Mouse (Mus musculus) small intestine, adult 2 months (tissue): Measurements from ENCODE around the gene Commd1.

Source experiments
- CTCF ChIP-seq: fragments of 200-500 bp; IDR thresholded peaks from 2 replicates; pipeline ENCODE4 v1.5.1; 2012; ENCODE audit warnings: low read depth, mild to moderate bottlenecking, control low read depth, inconsistent platforms, low read length, moderate library complexity, mixed read lengths; ENCODE audit not compliant: insufficient replicate concordance, insufficient read length; ENCODE audit errors: extremely low read depth
- POLR2A ChIP-seq: fragments of 200-500 bp; IDR thresholded peaks from 2 replicates; pipeline ENCODE4 v1.6.1; 2012; ENCODE audit warnings: low read depth, mild to moderate bottlenecking, control low read depth, inconsistent platforms, low read length, moderate library complexity

GRCm38 (mm10) chr11:22891242-22891641 is 90.9 kb downstream of the Commd1 start:
- no peak for TF ChIP-seq CTCF
- no peak for TF ChIP-seq POLR2A
